Mouse (Mus musculus): Measurements from ENCODE around the gene Dclk1. TPM values are rescaled to one million over a fixed set of nuclear protein-coding genes. Genes with fewer than 3 reads are reported as not detected.
A peak's percentile ranks its signal among the peaks of the same experiment; 100 is the strongest.

Dclk1 gene
- polyA plus RNA-seq, 1 experiment from 2014 or later = 253 TPM

GRCm38 (mm10) chr3:55223862-55224261 is 18.3 kb upstream of the Dclk1 start:
- H3K27ac ChIP-seq (replicated peaks) = no peak overlapping the region
- H3K4me2 ChIP-seq (replicated peaks) = no peak overlapping the region
- peaks cover 12% of the 10 kb centered on the region for H3K4me1 ChIP-seq
- 75% methylated on average over 3 of the region's 3 CpGs for WGBS
- no peaks in the 10 kb centered on the region for H3K27me3 ChIP-seq
- no peak overlapping the region for H3K4me3 ChIP-seq
- no peak overlapping the region for H3K9ac ChIP-seq (replicated peaks)
- no peaks in the 10 kb centered on the region for H3K36me3 ChIP-seq
- no peaks in the 10 kb centered on the region for H3K9me3 ChIP-seq
- ATAC-seq (replicated peaks) = no peak

DNA sequence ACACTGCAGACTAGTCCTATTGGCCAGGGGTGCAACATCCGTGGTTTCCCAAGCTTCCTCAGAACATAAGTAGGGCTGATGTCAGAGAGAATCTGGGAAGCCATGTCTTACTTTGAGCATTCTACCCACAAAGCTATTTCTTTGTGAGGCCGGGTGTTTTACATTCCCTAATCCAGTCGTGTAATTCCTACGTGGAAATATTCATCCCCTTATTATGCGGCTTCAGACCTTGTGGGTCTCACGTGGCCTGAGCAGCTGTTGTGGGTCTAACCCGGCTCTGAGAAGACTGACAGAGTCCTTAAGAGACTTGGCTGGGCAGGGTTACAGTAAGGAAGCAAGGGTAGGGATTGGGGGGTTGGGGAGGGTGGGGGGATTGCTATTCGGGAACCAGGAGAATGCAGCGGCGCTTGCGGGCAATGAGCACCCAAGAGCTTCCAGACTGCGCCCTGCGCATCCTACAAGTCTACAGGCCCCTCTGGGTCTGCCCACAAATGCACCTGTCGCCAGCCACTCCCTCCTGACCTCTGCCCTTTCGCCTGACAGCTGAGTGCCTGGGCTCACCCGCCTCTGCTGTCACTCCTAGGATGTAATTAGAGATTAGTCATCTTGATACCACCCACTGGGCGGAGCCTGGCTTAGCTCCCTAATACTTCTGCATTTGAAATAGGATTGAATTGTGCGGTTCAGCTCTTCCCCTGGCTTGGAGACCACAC is 15.5 kb upstream of the Dclk1 start:
- peaks cover 12% of the 10 kb centered on the region for H3K4me1 ChIP-seq
- peak; percentile 86 for ATAC-seq (replicated peaks)
- H3K9me3 ChIP-seq = no peaks in the 10 kb centered on the region
- peak overlapping the region; percentile 48 for H3K4me2 ChIP-seq (replicated peaks)
- peak overlapping the region; percentile 31 for H3K4me3 ChIP-seq
- 18% methylated on average over 18 of the region's 18 CpGs for WGBS
- peak overlapping the region; percentile 15; the same call in 1 of the 2 replicates for H3K27ac ChIP-seq (replicated peaks)
- H3K27me3 ChIP-seq = no peaks in the 10 kb centered on the region
- H3K36me3 ChIP-seq = no peaks in the 10 kb centered on the region
- H3K9ac ChIP-seq (replicated peaks) = no peak overlapping the region

DNA sequence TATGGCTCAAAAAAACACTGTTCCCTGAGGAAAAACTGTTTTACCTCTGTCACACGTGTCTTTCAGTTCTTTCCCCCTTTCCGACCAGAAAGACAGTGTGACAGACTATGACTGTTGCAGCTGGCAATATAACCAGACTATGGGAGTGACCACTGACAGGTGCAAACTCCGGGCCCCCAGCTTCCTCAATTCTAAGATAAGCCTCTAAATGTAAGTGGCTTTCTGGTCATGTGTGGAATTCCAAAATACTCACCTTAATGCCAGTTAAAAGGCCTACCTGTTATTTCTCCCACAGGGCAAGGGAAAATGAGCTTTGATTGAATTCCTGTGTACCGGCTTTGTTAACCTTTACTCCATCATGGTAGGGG is 15.0 kb upstream of the Dclk1 start:
- Histone ChIP-seq H3K4me2 (replicated peaks) (peak overlapping the region; percentile 48), H3K9ac (replicated peaks) (no peak overlapping the region), H3K4me3 (no peak overlapping the region), H3K27ac (replicated peaks) (no peak overlapping the region), H3K9me3 (no peaks in the 10 kb centered on the region), H3K27me3 (no peaks in the 10 kb centered on the region), H3K4me1 (peaks cover 12% of the 10 kb centered on the region), H3K36me3 (no peaks in the 10 kb centered on the region)
- 14% methylated on average over 4 of the region's 4 CpGs for WGBS
- no peak for ATAC-seq (replicated peaks)

GRCm38 (mm10) chr3:55242422-55243055 is 375 bp downstream of the Dclk1 start:
- under 1% methylated on average over 42 of the region's 45 CpGs for WGBS

GRCm38 (mm10) chr3:55243056-55243471 is 900 bp downstream of the Dclk1 start:
- peak; percentile 68 for ATAC-seq (replicated peaks)
- peak overlapping the region; percentile 97 for H3K27ac ChIP-seq (replicated peaks)

More at GRCm38 (mm10) chr3:55242422-55243055, 375 bp downstream of the Dclk1 start:
- H3K9me3 ChIP-seq = no peaks in the 10 kb centered on the region
- peak overlapping the region; percentile 67 for H3K4me3 ChIP-seq
- H3K9ac ChIP-seq (replicated peaks) = peak overlapping the region; percentile 87
- H3K4me2 ChIP-seq (replicated peaks) = peak overlapping the region; percentile 54
- H3K36me3 ChIP-seq = peaks cover 7% of the 10 kb centered on the region
- ATAC-seq (replicated peaks) = peak; percentile 96
- peak overlapping the region; percentile 97 for H3K27ac ChIP-seq (replicated peaks)
- peaks cover 34% of the 10 kb centered on the region for H3K4me1 ChIP-seq
- H3K27me3 ChIP-seq = no peaks in the 10 kb centered on the region

DNA sequence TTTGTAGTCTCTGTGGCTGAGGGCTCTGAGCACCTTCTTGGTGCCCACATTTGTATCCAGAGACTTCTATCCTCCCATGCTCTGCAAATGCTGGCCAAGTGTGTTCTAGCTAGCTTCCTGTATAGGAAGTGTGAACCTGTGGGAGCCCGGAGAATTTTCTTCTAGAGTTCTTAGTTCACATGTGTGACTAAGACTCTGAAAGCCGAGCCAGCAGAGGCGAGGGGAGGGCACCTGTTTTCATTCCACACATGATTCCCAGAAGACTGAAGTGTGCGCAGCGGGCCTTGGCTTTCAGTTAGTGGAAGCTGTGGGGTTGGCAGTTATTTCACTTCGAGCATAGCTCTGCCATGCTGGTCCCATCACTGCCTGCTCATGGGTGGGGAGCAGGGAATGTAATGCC is 1.9 kb downstream of the Dclk1 start:
- ATAC-seq (replicated peaks) = no peak
- H3K36me3 ChIP-seq = peaks cover 20% of the 10 kb centered on the region

More at GRCm38 (mm10) chr3:55243056-55243471, 900 bp downstream of the Dclk1 start:
- Histone ChIP-seq H3K4me1 (peaks cover 38% of the 10 kb centered on the region), H3K4me3 (peak overlapping the region; percentile 67), H3K9me3 (no peaks in the 10 kb centered on the region), H3K9ac (replicated peaks) (peak overlapping the region; percentile 87), H3K36me3 (peaks cover 12% of the 10 kb centered on the region), H3K4me2 (replicated peaks) (peak overlapping the region; percentile 54), H3K27me3 (no peaks in the 10 kb centered on the region)
- WGBS = under 1% methylated on average over 8 of the region's 8 CpGs

GRCm38 (mm10) chr3:55246618-55247272 is 4.6 kb downstream of the Dclk1 start:
- Histone ChIP-seq H3K27ac (replicated peaks) (no peak overlapping the region), H3K4me3 (no peak overlapping the region), H3K4me2 (replicated peaks) (no peak overlapping the region), H3K36me3 (peaks cover 20% of the 10 kb centered on the region), H3K9me3 (no peaks in the 10 kb centered on the region), H3K4me1 (peaks cover 64% of the 10 kb centered on the region), H3K9ac (replicated peaks) (no peak overlapping the region), H3K27me3 (no peaks in the 10 kb centered on the region)
- ATAC-seq (replicated peaks) = no peak
- WGBS = 93% methylated on average over 12 of the region's 12 CpGs

More for the DNA sequence above, 1.9 kb downstream of the Dclk1 start:
- 36% methylated on average over 6 of the region's 6 CpGs for WGBS
- Histone ChIP-seq H3K9ac (replicated peaks) (peak overlapping the region; percentile 87), H3K27me3 (no peaks in the 10 kb centered on the region), H3K4me3 (peak overlapping the region; percentile 67), H3K27ac (replicated peaks) (peak overlapping the region; percentile 97), H3K4me2 (replicated peaks) (peak overlapping the region; percentile 54), H3K4me1 (peaks cover 48% of the 10 kb centered on the region), H3K9me3 (no peaks in the 10 kb centered on the region)

GRCm38 (mm10) chr3:55248048-55248447 is 5.9 kb downstream of the Dclk1 start:
- 80% methylated on average over 3 of the region's 3 CpGs for WGBS
- peaks cover 58% of the 10 kb centered on the region for H3K4me1 ChIP-seq

GRCm38 (mm10) chr3:55248508-55248907 is 6.3 kb downstream of the Dclk1 start:
- H3K27me3 ChIP-seq = no peaks in the 10 kb centered on the region
- no peak overlapping the region for H3K4me2 ChIP-seq (replicated peaks)
- no peak overlapping the region for H3K4me3 ChIP-seq
- H3K27ac ChIP-seq (replicated peaks) = peak overlapping the region; percentile 17; the same call in 1 of the 2 replicates
- 28% methylated on average over 6 of the region's 6 CpGs for WGBS
- peaks cover 56% of the 10 kb centered on the region for H3K4me1 ChIP-seq
- peak; percentile 85 for ATAC-seq (replicated peaks)
- H3K36me3 ChIP-seq = peaks cover 32% of the 10 kb centered on the region
- H3K9me3 ChIP-seq = no peaks in the 10 kb centered on the region
- H3K9ac ChIP-seq (replicated peaks) = no peak overlapping the region

More at GRCm38 (mm10) chr3:55248048-55248447, 5.9 kb downstream of the Dclk1 start:
- H3K4me3 ChIP-seq = no peak overlapping the region
- H3K9me3 ChIP-seq = no peaks in the 10 kb centered on the region
- H3K27ac ChIP-seq (replicated peaks) = 0 out of 2 replicates have a peak overlapping the region, but pooled peaks have one; percentile 17
- no peaks in the 10 kb centered on the region for H3K27me3 ChIP-seq
- H3K9ac ChIP-seq (replicated peaks) = no peak overlapping the region
- no peak overlapping the region for H3K4me2 ChIP-seq (replicated peaks)
- ATAC-seq (replicated peaks) = no peak
- peaks cover 29% of the 10 kb centered on the region for H3K36me3 ChIP-seq

- H3K36me3 ChIP-seq = peaks cover 39% of the 10 kb centered on the region
- WGBS = 93% methylated on average over 2 of the region's 2 CpGs
- H3K4me2 ChIP-seq (replicated peaks) = no peak overlapping the region
- H3K4me1 ChIP-seq = peaks cover 37% of the 10 kb centered on the region
- no peak overlapping the region for H3K9ac ChIP-seq (replicated peaks)
- no peak overlapping the region for H3K4me3 ChIP-seq
- no peaks in the 10 kb centered on the region for H3K9me3 ChIP-seq
- no peaks in the 10 kb centered on the region for H3K27me3 ChIP-seq
- ATAC-seq (replicated peaks) = no peak
- H3K27ac ChIP-seq (replicated peaks) = no peak overlapping the region
Measured at GRCm38 (mm10) chr3:55250631-55251030, 8.5 kb downstream of the Dclk1 start.

GRCm38 (mm10) chr3:55260139-55260538 is 18.0 kb downstream of the Dclk1 start:
- H3K27ac ChIP-seq (replicated peaks) = no peak overlapping the region
- H3K9me3 ChIP-seq = no peaks in the 10 kb centered on the region
- H3K36me3 ChIP-seq = peaks cover 17% of the 10 kb centered on the region
- 86% methylated on average over 7 of the region's 7 CpGs for WGBS
- H3K4me3 ChIP-seq = no peak overlapping the region
- no peak overlapping the region for H3K4me2 ChIP-seq (replicated peaks)
- no peak for ATAC-seq (replicated peaks)
- no peaks in the 10 kb centered on the region for H3K27me3 ChIP-seq
- H3K4me1 ChIP-seq = peaks cover 14% of the 10 kb centered on the region
- H3K9ac ChIP-seq (replicated peaks) = no peak overlapping the region

GRCm38 (mm10) chr3:55266091-55266490 is 23.9 kb downstream of the Dclk1 start:
- ATAC-seq (replicated peaks) = no peak
- H3K9me3 ChIP-seq = no peaks in the 10 kb centered on the region

More at GRCm38 (mm10) chr3:55266091-55266490, 23.9 kb downstream of the Dclk1 start:
- 0 out of 2 replicates have a peak, but pooled peaks cover 3% of the 10 kb centered on the region for H3K36me3 ChIP-seq
- no peak overlapping the region for H3K4me3 ChIP-seq
- no peak overlapping the region for H3K9ac ChIP-seq (replicated peaks)
- H3K27ac ChIP-seq (replicated peaks) = no peak overlapping the region
- H3K4me1 ChIP-seq = peaks cover 12% of the 10 kb centered on the region
- H3K4me2 ChIP-seq (replicated peaks) = no peak overlapping the region
- no peaks in the 10 kb centered on the region for H3K27me3 ChIP-seq
- 97% methylated on average over 5 of the region's 5 CpGs for WGBS
